Mouse (Mus musculus): ENCODE measurements around the gene Ren1.

- no peak for TF ChIP-seq CTCF (IDR thresholded peaks at IDR 0.05; ENCODE audit: low read depth)
- no peak for TF ChIP-seq EP300 (optimal IDR thresholded peaks at IDR 0.05)
Observed at GRCm38 (mm10) chr1:133328896-133329637, 21.2 kb upstream of the Ren1 start.
